Mouse (Mus musculus) myocyte (in vitro differentiated cells): ENCODE results near the gene Nt5c2.

Source experiments
- CEBPB ChIP-seq: IDR thresholded peaks from 2 replicates; pipeline ENCODE4 v1.6.1; 2011; ENCODE audit warnings: mild to moderate bottlenecking, moderate library complexity; ENCODE audit not compliant: poor library complexity, insufficient read depth, severe bottlenecking
- POLR2A ChIP-seq: IDR thresholded peaks from one replicate; pipeline ENCODE4 v1.6.1; 2011; ENCODE audit warnings: low read depth, mild to moderate bottlenecking, control low read depth, moderate library complexity; ENCODE audit not compliant: insufficient read length
- POLR2AphosphoS2 ChIP-seq: IDR thresholded peaks from one replicate; pipeline ENCODE4 v1.6.1; 2011; ENCODE audit warnings: low read depth, control low read depth; ENCODE audit not compliant: insufficient read length
- SRF ChIP-seq: IDR thresholded peaks from one replicate; pipeline ENCODE4 v1.6.1; 2011; ENCODE audit warnings: low read depth; ENCODE audit not compliant: control insufficient read depth, insufficient read length
- TCF3 ChIP-seq: IDR thresholded peaks from one replicate; pipeline ENCODE4 v1.6.1; 2011; ENCODE audit warnings: low read depth, control low read depth; ENCODE audit not compliant: insufficient read length
- USF1 ChIP-seq: IDR thresholded peaks from one replicate; pipeline ENCODE4 v1.6.1; 2011; ENCODE audit warnings: low read depth, mild to moderate bottlenecking, control low read depth, moderate library complexity

GRCm38 (mm10) chr19:46875790-46876189 is 139.2 kb downstream of the Nt5c2 start:
- TF ChIP-seq POLR2AphosphoS2 (no peak), USF1 (no peak), CEBPB (no peak), POLR2A (no peak), SRF (no peak), TCF3 (no peak)
